Mouse (Mus musculus) forebrain, embryonic 15.5 days (tissue): Measurements from ENCODE around the gene 1600012H06Rik. TPM values are rescaled to one million over a fixed set of nuclear protein-coding genes. Genes with fewer than 3 reads are reported as not detected.
"Not testable (repeated sequence)": the region's sequence is repeated elsewhere in the genome, so short reads cannot be mapped to it uniquely, and the experiment has no call there.

Source experiments
- ATAC-seq: fragments of 200-750 bp; cut with Nextera tagmentation; replicated peaks from 2 replicates; pipeline ENCODE4 v1.8.0; 2017; ENCODE audit warnings: mild to moderate bottlenecking, moderate TSS enrichment, moderate library complexity
- H3K27ac ChIP-seq: fragments of 300-500 bp; sonication (generic); replicated peaks from 2 replicates; pipeline ENCODE4 v1.5.1; 2015; ENCODE audit warnings: mild to moderate bottlenecking, inconsistent platforms
- H3K27me3 ChIP-seq: fragments of 300-500 bp; sonication (generic); 2 replicates; pipeline ENCODE4 v1.6.1; 2015; ENCODE audit warnings: inconsistent platforms
- H3K36me3 ChIP-seq: fragments of 300-500 bp; sonication (generic); 2 replicates; pipeline ENCODE4 v1.6.1; 2015; ENCODE audit warnings: mild to moderate bottlenecking, inconsistent platforms
- H3K4me1 ChIP-seq: fragments of 300-500 bp; sonication (generic); 2 replicates; pipeline ENCODE4 v1.6.1; 2015; ENCODE audit warnings: inconsistent platforms
- H3K4me2 ChIP-seq: fragments of 300-500 bp; sonication (generic); replicated peaks from 2 replicates; pipeline ENCODE4 v1.6.1; 2015; ENCODE audit warnings: mild to moderate bottlenecking, inconsistent platforms
- H3K4me3 ChIP-seq: fragments of 300-500 bp; sonication (generic); 2 replicates; pipeline ENCODE4 v1.5.1; 2015; ENCODE audit warnings: mild to moderate bottlenecking, inconsistent platforms
- H3K9ac ChIP-seq: fragments of 300-500 bp; sonication (generic); replicated peaks from 2 replicates; pipeline ENCODE4 v1.6.1; 2015; ENCODE audit warnings: mild to moderate bottlenecking, inconsistent platforms
- H3K9me3 ChIP-seq: fragments of 300-500 bp; sonication (generic); 2 replicates; pipeline ENCODE4 v1.6.1; 2016; ENCODE audit warnings: inconsistent platforms
- WGBS: fragments of 180-500 bp; shearing (Covaris S2); methylation state at CpG from one replicate; pipeline ENCODE4 v1.1.7; 2015; ENCODE audit warnings: mixed read lengths; 5-methylcytosine and 5-hydroxymethylcytosine counted together
- polyA plus RNA-seq: library from polyadenylated mRNA; unstranded; fragments of >200 nt; fragmentation: Nextera tagmentation; extraction: Ambion mirVana; gene quantifications from 2 replicates; pipeline ENCODE4 v1.2.1, GENCODE M21; 2015

The 1600012H06Rik gene
- polyA plus RNA-seq, 1 experiment from 2014 or later: 31.7 TPM

GRCm38 (mm10) chr17:14914401-14914800 is 28.6 kb upstream of the 1600012H06Rik start:
- H3K27ac ChIP-seq: no peak overlapping the region
- no peaks in the 10 kb centered on the region for H3K36me3 ChIP-seq
- no peak overlapping the region for H3K4me3 ChIP-seq
- no peaks in the 10 kb centered on the region for H3K27me3 ChIP-seq
- no peaks in the 10 kb centered on the region for H3K9me3 ChIP-seq
- WGBS: 87% methylated on average over 4 of the region's 4 CpGs
- ATAC-seq: no peak
- H3K4me2 ChIP-seq: no peak overlapping the region
- no peaks in the 10 kb centered on the region for H3K4me1 ChIP-seq
- no peak overlapping the region for H3K9ac ChIP-seq

GRCm38 (mm10) chr17:14917866-14918265 is 25.1 kb upstream of the 1600012H06Rik start:
- H3K27ac ChIP-seq: no peak overlapping the region
- no peak overlapping the region for H3K4me3 ChIP-seq
- no peaks in the 10 kb centered on the region for H3K36me3 ChIP-seq
- H3K4me1 ChIP-seq: no peaks in the 10 kb centered on the region
- H3K9ac ChIP-seq: no peak overlapping the region
- 89% methylated on average over 8 of the region's 8 CpGs for WGBS
- no peak for ATAC-seq
- H3K9me3 ChIP-seq: no peaks in the 10 kb centered on the region
- H3K27me3 ChIP-seq: no peaks in the 10 kb centered on the region
- no peak overlapping the region for H3K4me2 ChIP-seq

- 69% methylated on average over 6 of the region's 6 CpGs for WGBS
- H3K4me1 ChIP-seq: no peaks in the 10 kb centered on the region
- no peak for ATAC-seq
- H3K4me3 ChIP-seq: no peak overlapping the region
- H3K36me3 ChIP-seq: no peaks in the 10 kb centered on the region
- H3K27me3 ChIP-seq: no peaks in the 10 kb centered on the region
- no peaks in the 10 kb centered on the region for H3K9me3 ChIP-seq
- no peak overlapping the region for H3K9ac ChIP-seq
- H3K27ac ChIP-seq: no peak overlapping the region
- no peak overlapping the region for H3K4me2 ChIP-seq
Measured at GRCm38 (mm10) chr17:14921582-14921981, 21.4 kb upstream of the 1600012H06Rik start.

- no peak overlapping the region for H3K27ac ChIP-seq
- no peak for ATAC-seq
- no peaks in the 10 kb centered on the region for H3K36me3 ChIP-seq
- 86% methylated on average over 8 of the region's 8 CpGs for WGBS
- no peak overlapping the region for H3K4me3 ChIP-seq
- H3K4me1 ChIP-seq: no peaks in the 10 kb centered on the region
- H3K9ac ChIP-seq: no peak overlapping the region
- H3K27me3 ChIP-seq: no peaks in the 10 kb centered on the region
- H3K9me3 ChIP-seq: no peaks in the 10 kb centered on the region
- H3K4me2 ChIP-seq: no peak overlapping the region
Measured at GRCm38 (mm10) chr17:14927644-14928218, 15.3 kb upstream of the 1600012H06Rik start.

GRCm38 (mm10) chr17:14928631-14929030 is 14.4 kb upstream of the 1600012H06Rik start:
- no peaks in the 10 kb centered on the region for H3K27me3 ChIP-seq
- H3K36me3 ChIP-seq: no peaks in the 10 kb centered on the region
- H3K27ac ChIP-seq: no peak overlapping the region
- WGBS: 61% methylated on average over 5 of the region's 5 CpGs
- no peak for ATAC-seq
- no peak overlapping the region for H3K4me2 ChIP-seq
- H3K4me1 ChIP-seq: no peaks in the 10 kb centered on the region
- H3K9ac ChIP-seq: no peak overlapping the region
- no peaks in the 10 kb centered on the region for H3K9me3 ChIP-seq
- H3K4me3 ChIP-seq: no peak overlapping the region

- Histone ChIP-seq H3K36me3 (no peaks in the 10 kb centered on the region), H3K4me1 (no peaks in the 10 kb centered on the region), H3K4me2 (no peak overlapping the region), H3K9me3 (no peaks in the 10 kb centered on the region), H3K27ac (no peak overlapping the region), H3K9ac (no peak overlapping the region), H3K4me3 (no peak overlapping the region), H3K27me3 (no peaks in the 10 kb centered on the region)
- WGBS: 83% methylated on average over 7 of the region's 7 CpGs
- no peak for ATAC-seq
Measured at GRCm38 (mm10) chr17:14930697-14931096, 12.3 kb upstream of the 1600012H06Rik start.

GRCm38 (mm10) chr17:14931469-14931868 is 11.5 kb upstream of the 1600012H06Rik start:
- no peak overlapping the region for H3K4me3 ChIP-seq
- H3K27me3 ChIP-seq: no peaks in the 10 kb centered on the region
- no peak overlapping the region for H3K4me2 ChIP-seq
- ATAC-seq: no peak
- no peaks in the 10 kb centered on the region for H3K36me3 ChIP-seq
- H3K9ac ChIP-seq: no peak overlapping the region
- no peak overlapping the region for H3K27ac ChIP-seq
- WGBS: 87% methylated on average over 5 of the region's 5 CpGs
- no peaks in the 10 kb centered on the region for H3K9me3 ChIP-seq
- no peaks in the 10 kb centered on the region for H3K4me1 ChIP-seq

- H3K9ac ChIP-seq, H3K36me3 ChIP-seq, H3K27me3 ChIP-seq, H3K4me3 ChIP-seq, H3K4me1 ChIP-seq, H3K4me2 ChIP-seq, ATAC-seq, H3K27ac ChIP-seq, H3K9me3 ChIP-seq: not testable (repeated sequence)
- 86% methylated on average over 14 of the region's 14 CpGs for WGBS
Measured at GRCm38 (mm10) chr17:14935280-14935679, 7.7 kb upstream of the 1600012H06Rik start.

- WGBS: 75% methylated on average over 5 of the region's 5 CpGs
- no peaks in the 10 kb centered on the region for H3K36me3 ChIP-seq
- no peaks in the 10 kb centered on the region for H3K27me3 ChIP-seq
- H3K4me3 ChIP-seq: no peak overlapping the region
- H3K4me1 ChIP-seq: no peaks in the 10 kb centered on the region
- H3K4me2 ChIP-seq: no peak overlapping the region
- no peaks in the 10 kb centered on the region for H3K9me3 ChIP-seq
- ATAC-seq: no peak
- no peak overlapping the region for H3K9ac ChIP-seq
- H3K27ac ChIP-seq: no peak overlapping the region
Measured at GRCm38 (mm10) chr17:14935841-14936605, 7.0 kb upstream of the 1600012H06Rik start.

- Histone ChIP-seq H3K4me1 (peaks cover 26% of the 10 kb centered on the region), H3K9ac (peak overlapping the region; percentile 84), H3K36me3 (peaks cover 11% of the 10 kb centered on the region), H3K4me2 (peak overlapping the region; percentile 75), H3K4me3 (peak overlapping the region; percentile 94)
- 63% methylated on average over 6 of the region's 6 CpGs for WGBS
- ATAC-seq, H3K27me3 ChIP-seq, H3K9me3 ChIP-seq, H3K27ac ChIP-seq: not testable (repeated sequence)
Measured at GRCm38 (mm10) chr17:14942181-14942580, 803 bp upstream of the 1600012H06Rik start.

GRCm38 (mm10) chr17:14943729-14944059 is 710 bp downstream of the 1600012H06Rik start:
- Histone ChIP-seq H3K36me3 (peaks cover 16% of the 10 kb centered on the region), H3K27me3 (no peaks in the 10 kb centered on the region), H3K9ac (peak overlapping the region; percentile 90), H3K4me3 (peak overlapping the region; percentile 94), H3K4me2 (peak overlapping the region; percentile 75), H3K27ac (no peak overlapping the region), H3K9me3 (no peaks in the 10 kb centered on the region), H3K4me1 (peaks cover 26% of the 10 kb centered on the region)
- 15% methylated on average over 16 of the region's 16 CpGs for WGBS
- no peak for ATAC-seq

GRCm38 (mm10) chr17:14944551-14944950 is 1.6 kb downstream of the 1600012H06Rik start:
- H3K4me2 ChIP-seq: 0 out of 2 replicates have a peak overlapping the region, but pooled peaks have one; percentile 75
- no peak overlapping the region for H3K27ac ChIP-seq
- peaks cover 26% of the 10 kb centered on the region for H3K4me1 ChIP-seq
- no peak for ATAC-seq
- H3K27me3 ChIP-seq: no peaks in the 10 kb centered on the region
- H3K36me3 ChIP-seq: peaks cover 23% of the 10 kb centered on the region
- peak overlapping the region; percentile 94; the same call in 1 of the 2 replicates for H3K4me3 ChIP-seq
- 92% methylated on average over 1 of the region's 1 CpGs for WGBS
- no peak overlapping the region for H3K9ac ChIP-seq
- no peaks in the 10 kb centered on the region for H3K9me3 ChIP-seq
